Mouse (Mus musculus) brain, embryonic 14.5 days (tissue): Measurements from ENCODE around the gene Nf1. TPM values are rescaled to one million over a fixed set of nuclear protein-coding genes. Genes with fewer than 3 reads are reported as not detected.

Experiments used
- DNase-seq: peaks from one replicate; pipeline ENCODE4 v3.0.0-alpha.2; 2011; ENCODE audit warnings: low read depth
- CTCF ChIP-seq: fragments of 200-500 bp; IDR thresholded peaks from 2 replicates; pipeline ENCODE4 v1.5.1; 2012; ENCODE audit warnings: inconsistent platforms, mild to moderate bottlenecking, moderate library complexity, borderline replicate concordance; ENCODE audit not compliant: insufficient read depth, insufficient read length; ENCODE audit errors: extremely low read depth
- POLR2A ChIP-seq: fragments of 200-500 bp; IDR thresholded peaks from 2 replicates; pipeline ENCODE4 v1.6.1; 2012; ENCODE audit warnings: mild to moderate bottlenecking, inconsistent platforms, borderline replicate concordance; ENCODE audit not compliant: poor library complexity, insufficient read depth, insufficient read length, severe bottlenecking; ENCODE audit errors: extremely low read depth
- polyA plus RNA-seq: library from polyadenylated mRNA; depleted of rRNA; stranded (reverse); fragments of >200 nt; gene quantifications from 2 replicates; pipeline ENCODE4 v1.2.3, GENCODE M21; 2012

Nf1 gene
- polyA plus RNA-seq, 1 experiment = 41.7 TPM

DNA sequence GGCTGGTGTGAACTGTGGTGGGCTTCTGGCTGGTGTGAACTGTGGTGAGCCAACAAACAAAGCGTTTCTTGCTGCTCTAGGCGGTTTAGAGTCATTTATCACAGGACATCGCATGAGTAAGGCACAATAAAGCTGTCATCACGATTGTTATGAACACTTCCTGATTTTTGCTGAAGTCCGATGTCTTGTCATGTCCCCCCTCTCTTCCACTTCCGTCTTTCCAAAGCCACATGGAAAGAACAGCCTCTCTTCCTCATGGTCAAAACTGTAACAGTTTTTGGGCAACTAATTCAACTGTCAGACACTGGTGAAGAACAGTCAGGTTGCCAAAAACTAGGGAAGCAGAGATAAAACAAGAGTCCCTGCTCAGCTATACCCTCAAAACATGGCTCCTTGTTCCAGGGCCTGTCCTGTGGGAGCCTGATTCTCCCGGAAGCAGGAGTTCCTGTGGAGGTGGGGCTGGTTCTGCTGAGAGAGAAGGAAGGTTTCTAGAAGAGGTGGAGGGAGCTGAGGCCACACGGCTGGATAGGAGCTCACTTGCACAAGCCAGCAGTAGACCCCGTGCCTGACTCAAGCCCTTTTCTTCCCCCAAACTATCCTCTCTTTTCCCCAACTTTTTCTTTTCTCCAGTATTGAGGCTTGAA is 33.7 kb upstream of the Nf1 start:
- no peak for DNase-seq
- TF ChIP-seq POLR2A (no peak), CTCF (no peak)

DNA sequence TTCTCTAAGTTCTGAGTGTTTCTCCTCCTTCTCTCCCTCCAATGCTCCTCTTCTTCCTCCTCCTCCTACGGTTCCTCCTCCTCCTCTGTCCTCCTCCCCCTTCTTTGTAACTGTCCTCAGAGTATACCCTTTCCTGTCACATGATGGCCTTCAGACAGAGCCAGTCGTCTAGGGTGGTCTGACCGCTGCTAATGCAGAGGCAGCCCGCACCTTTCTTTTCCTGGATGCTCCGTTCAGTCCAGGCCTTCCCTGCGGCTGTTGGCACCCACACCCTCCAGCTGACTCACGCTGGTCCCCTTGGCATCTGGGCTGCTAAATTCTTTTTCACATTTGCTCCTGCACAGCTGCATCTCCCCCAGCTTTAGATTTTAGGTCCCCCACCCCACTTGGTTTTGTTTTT is 33.0 kb upstream of the Nf1 start:
- TF ChIP-seq POLR2A (no peak), CTCF (no peak)
- peak; percentile 38 for DNase-seq

DNA sequence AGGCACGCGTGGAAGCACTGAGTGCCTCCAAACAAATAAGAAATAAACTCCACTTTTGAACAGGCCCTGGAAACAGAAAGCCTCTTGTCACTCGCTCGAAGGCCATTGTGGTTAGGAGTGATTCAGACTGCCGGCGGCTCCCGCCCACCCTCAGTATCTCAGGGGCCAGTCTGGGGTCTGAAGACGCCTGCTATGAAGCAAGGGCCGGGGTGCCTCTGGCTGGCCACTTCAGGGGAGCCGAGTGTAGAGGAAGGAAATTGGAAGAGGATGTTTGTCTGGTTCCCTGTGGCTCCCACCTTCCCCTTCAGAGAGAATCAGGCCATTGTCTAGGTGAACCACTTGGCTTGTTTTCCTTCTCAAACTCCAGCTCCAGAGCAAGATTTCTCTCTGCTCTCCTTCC is 32.5 kb upstream of the Nf1 start:
- peak; percentile 74 for DNase-seq
- TF ChIP-seq POLR2A = no peak
- TF ChIP-seq CTCF = no peak

DNA sequence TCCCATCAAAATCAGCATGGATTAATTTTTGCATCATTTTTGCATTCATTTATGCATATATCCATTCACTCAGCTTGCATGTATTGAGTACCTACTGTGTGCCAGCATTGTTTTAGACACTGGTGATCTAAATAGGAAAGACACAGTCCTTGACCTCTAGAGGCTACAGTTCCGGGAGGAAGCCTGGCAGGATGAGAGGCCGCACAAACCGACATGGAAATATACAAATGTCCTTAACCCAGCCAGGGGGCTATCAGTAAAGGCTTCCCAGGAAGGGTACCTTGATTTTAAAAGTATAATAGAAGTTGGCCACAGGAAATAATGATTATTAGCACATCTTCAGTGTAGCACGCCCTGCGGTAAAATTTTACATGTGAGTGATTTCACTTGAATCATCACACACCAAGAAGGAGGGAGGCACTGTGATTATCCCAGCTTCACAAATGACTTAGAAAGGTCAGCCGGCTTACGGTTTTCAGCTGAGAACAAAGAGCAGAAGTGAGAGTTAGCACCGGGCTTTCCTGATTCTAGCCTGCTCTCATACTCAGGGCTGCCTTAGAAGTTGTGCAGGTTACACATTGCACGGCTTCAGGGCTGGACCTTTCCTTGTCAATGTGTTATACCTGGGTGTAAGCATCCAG is 31.8 kb upstream of the Nf1 start:
- DNase-seq = peak; percentile 36
- TF ChIP-seq CTCF = no peak
- no peak for TF ChIP-seq POLR2A

DNA sequence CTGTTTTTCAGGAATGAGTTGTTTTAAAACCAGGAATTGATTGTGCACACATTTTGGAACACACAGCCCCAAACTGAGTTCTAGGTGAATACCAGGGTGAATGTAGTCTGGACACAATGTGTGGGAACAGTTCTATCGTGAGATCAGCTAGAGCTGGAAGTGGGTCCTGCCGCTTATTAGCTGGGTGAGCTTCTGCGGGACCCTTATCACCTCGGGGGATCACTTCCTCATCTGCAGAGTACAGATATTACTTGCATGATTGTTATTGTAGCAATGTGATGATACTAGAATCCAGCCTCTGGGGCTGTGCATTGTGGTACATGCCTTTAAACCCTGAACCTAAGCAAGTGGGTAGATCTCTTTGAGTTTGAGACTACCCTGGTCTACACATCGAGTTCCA is 29.0 kb upstream of the Nf1 start:
- no peak for DNase-seq
- TF ChIP-seq POLR2A (no peak), CTCF (no peak)

DNA sequence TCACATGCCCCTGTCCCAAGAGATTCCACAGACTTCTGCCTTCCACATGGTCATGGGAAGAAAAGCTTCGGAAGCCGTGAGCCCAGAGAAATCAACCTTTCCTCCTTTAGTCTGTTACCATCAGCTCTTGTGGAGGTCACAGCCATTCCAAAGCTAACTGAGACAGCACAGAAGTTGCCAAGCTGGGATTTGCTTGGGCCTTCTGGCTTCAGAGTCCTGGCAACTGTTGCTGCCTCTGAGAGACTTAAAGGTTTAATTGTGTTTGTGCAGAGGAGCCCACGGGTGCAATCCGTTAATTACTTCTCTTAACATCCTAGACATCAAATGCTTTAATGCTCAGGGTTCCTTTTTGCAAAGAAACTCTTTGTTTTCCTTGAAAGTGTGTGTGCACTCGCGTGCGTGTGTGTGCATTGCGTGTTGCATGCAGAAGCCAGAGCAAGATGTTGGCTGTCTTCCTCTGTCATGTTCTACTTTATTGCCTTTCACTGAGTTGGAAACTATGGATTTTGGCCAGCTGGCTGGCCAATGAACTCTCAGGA is 22.6 kb upstream of the Nf1 start:
- peak; percentile 78 for DNase-seq
- TF ChIP-seq POLR2A = no peak
- no peak for TF ChIP-seq CTCF

DNA sequence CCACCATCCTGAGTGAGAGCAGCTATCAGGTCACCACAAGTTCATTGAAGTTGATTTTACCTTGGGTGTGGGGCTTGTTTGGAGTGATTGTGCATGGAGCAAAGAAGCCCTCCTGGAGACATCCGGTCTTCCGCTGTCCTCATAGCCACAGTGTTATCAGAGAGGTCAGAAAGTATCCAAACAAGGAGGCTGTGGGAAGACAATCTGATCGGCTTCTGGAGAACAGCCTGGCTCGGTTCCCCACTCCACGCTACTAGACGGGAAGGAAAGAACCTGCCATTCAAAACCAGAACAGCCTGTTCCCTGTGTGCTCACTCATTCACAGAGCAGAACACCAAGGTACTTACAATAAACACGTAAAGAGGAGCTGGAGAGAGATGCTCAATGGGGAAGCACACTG is 19.7 kb upstream of the Nf1 start:
- TF ChIP-seq POLR2A (no peak), CTCF (no peak)
- no peak for DNase-seq

DNA sequence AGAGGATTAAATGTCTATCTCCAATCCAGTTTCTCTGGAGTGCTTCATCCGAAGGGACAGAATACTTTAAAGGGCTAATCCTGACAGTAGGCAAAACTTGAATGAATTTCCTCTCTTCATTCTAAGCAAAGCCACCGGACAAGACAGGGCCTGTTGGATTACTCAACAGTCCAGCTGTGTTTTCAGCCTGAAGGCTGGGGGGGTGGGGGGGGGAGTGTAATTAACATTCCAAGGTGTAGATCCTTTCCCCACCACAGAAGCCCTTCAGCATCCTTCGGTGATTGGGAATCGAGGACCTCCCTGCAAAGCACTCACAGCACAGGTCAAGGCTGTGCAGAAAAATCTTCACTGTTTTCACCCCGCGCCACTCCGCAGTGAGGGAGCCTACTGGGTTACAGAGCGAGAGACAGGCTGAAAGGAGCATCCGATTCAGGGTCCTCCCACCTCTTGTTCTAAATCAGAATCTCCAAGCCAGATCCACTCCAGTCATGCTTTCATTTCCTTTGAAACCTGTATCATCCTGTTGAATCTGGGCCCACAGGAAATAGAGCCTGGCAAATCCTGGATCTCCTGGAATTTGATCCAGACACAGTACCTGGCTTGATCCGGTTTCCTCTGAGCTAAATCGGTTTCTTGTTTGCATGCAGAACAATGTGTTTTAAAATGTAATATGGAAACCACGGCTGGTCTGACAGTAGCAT is 15.4 kb upstream of the Nf1 start:
- TF ChIP-seq CTCF = no peak
- no peak for TF ChIP-seq POLR2A
- no peak for DNase-seq

DNA sequence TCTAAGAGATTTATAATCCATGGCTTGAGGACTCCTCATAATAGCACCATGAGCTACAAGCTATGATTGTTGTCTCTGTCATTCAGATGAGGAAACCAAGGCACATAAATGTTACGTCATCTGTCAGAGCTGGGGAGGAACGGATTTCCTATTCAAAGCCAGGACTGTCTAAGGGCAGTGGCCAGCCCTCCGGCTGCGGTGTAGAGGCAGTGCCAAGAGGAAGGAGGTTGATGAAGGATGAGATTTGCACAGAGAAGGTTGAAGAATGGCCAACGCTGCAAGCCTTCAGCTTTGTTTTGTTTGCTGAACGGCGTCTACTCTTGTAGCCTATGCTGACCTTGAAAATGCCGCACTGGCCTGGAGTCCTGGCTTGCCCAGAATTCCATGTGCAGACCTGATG is 13.8 kb upstream of the Nf1 start:
- DNase-seq = no peak
- TF ChIP-seq CTCF (no peak), POLR2A (no peak)

DNA sequence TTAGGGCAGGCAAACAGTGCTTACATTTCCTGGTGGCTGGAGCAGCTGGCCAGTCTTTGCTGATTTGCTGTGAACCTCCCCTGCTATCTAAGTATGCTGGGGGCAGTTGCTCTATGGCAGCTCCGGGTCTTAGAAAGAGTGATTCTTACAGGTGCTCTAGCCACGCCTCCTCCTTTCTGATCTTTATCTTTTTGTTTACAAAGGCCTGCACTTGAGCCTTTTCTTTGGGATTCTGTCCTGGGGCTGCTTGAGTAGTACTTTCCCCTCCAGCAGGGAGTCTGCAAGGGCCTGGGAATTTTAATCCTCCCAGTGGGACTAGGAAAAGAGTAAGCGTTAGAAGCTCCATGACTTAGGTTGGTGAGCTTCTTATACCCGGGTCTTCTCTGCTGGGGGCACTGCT is 12.4 kb upstream of the Nf1 start:
- TF ChIP-seq POLR2A (no peak), CTCF (no peak)
- no peak for DNase-seq

DNA sequence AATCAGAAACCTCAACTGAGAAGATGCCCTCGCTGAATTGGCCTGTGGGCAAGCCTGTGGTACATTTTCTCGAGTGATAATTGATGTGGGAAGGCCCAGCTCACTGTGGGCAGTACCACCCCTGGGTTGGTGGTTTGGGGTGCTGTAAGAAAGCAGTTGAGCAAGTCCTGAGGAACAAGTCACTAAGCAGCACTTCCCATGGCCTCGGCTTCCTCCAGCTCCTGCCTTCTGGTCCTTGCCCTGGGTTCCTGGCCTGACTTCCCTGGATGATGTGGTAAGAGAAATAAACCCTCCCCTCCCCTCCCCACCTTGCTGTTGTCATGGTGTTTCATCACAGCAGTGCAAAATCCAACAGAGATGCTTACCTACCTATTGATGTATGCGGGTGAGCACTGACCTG is 11.4 kb upstream of the Nf1 start:
- no peak for TF ChIP-seq POLR2A
- no peak for TF ChIP-seq CTCF
- no peak for DNase-seq
